Mouse (Mus musculus) monocyte, adult 5-6 weeks (primary cell): ENCODE data around the gene Pxt1. TPM values are rescaled to one million over a fixed set of nuclear protein-coding genes. Genes with fewer than 3 reads are reported as not detected.

ENCODE experiments used
- ATAC-seq: fragments of 153-309, 156-312 bp; replicated peaks from 2 replicates; pipeline ENCODE4 v1.8.0; 2017; ENCODE audit warnings: mild to moderate bottlenecking; ENCODE audit not compliant: low TSS enrichment, insufficient number of reproducible peaks, severe bottlenecking, poor library complexity, low FRiP score
- total RNA-seq: library from RNA; stranded (forward); fragments of 200-1000, 200-491, 200-594 nt; gene quantifications from 3 replicates; pipeline ENCODE4 v1.2.3, GENCODE M21; 2017

The Pxt1 gene
- total RNA-seq, 1 experiment from 2014 or later, result not detected

DNA sequence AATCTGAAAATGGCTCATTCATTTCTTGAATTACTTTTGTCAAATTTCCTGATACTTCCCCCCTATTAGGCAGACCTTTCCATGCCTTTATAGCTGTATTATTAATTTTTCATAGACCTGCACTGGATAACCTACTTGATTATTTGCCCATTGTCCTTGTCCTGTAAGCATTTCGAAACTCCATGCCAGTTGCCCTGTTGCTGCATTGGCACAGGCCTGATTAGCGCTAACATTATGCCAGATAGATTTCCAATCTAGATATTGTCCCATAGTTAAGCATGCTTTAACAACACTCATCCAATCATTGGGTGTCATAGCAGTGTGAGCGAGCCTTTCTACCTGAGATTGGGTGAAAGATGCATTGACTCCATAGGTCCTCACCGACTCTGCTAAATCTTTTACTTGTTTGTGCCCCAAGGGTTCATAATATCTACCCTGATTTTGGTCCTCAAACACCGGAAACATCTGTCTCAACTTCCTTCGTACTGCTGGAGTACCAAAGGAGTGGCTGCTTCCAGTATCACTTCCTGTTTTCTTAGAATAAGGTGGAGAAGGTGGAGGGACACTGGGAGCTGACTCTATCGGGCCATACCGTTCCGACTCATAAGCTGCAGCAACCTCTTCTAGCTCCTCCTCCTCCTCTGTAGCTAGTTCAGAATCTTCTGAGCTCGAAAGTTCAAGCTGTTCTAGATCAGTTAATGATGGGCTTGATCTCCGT, 49.4 kb downstream of the Pxt1 start:
- ATAC-seq, result peak; percentile 89

DNA sequence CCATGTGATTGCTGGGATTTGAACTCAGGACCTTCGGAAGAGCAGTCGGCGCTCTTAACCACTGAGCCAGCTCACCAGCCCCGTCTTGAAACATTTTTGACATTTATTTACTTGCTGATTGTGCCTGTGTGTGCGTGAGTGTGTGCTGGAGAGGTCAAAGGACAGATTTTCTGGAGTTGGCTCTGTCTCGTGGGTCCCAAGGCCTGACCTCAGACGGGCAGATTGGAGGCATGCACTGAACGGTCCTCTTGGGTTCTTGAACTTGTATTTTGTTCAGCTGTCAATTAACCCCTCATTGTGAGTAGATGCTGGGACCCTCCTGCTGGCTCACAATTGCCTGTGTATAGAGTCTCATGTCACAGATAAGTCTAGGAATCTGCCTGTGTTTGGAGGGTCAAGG, 57.4 kb downstream of the Pxt1 start:
- ATAC-seq, result no peak

DNA sequence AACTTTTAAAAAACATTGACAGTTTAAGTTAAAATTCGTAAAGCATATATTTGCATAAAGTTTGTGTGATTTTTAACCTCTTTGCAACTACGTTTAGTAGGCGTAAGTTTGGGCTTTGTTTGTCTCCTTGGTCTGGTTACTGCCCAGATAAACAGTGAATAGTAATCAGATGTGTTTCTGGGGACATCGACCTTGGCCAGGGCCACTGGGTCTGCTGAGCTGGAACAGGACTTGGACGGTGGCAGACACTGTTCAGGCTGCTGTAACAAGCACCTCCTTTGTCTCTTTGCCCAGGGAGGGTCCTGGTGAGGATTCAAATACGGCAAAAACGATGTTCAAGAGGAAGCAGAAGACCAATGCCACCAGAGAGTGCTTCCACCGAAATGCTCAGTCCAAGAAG, 58.4 kb downstream of the Pxt1 start:
- ATAC-seq, result no peak

Other genes with a start within 250 kb of the Pxt1 start
- gene AC170998.1, start 217.8 kb downstream of the Pxt1 start, total RNA-seq, result 10.1 to 17.4 TPM in 2 of 3 replicates, not detected in the other
- gene Mapk13, start 174.5 kb downstream of the Pxt1 start, total RNA-seq, result 1.5 to 2.3 TPM (median 1.8 TPM) in 3 replicates
- 6.7 to 16.8 TPM (median 7.3 TPM) in 3 replicates for gene Brpf3, start 142.8 kb downstream of the Pxt1 start, total RNA-seq
- not detected in 3 replicates for gene Pnpla1, start 85.4 kb downstream of the Pxt1 start, total RNA-seq
- 0.38 to 0.78 TPM in 2 of 3 replicates, not detected in the other for gene 4930539E08Rik, start 28.5 kb downstream of the Pxt1 start, total RNA-seq
- gene Kctd20, start 8.1 kb upstream of the Pxt1 start, total RNA-seq, result 67.0 to 103 TPM (median 95.1 TPM) in 3 replicates
- gene Stk38, start 64.2 kb upstream of the Pxt1 start, total RNA-seq, result 369 to 443 TPM (median 402 TPM) in 3 replicates
- gene Srsf3, start 88.8 kb upstream of the Pxt1 start, total RNA-seq, result 679 to 753 TPM (median 702 TPM) in 3 replicates
- 10.7 to 29.2 TPM (median 15.7 TPM) in 3 replicates for gene Cdkn1a, start 147.1 kb upstream of the Pxt1 start, total RNA-seq
- 19.9 to 98.4 TPM (median 83.3 TPM) in 3 replicates for gene Rab44, start 170.3 kb upstream of the Pxt1 start, total RNA-seq